Mouse (Mus musculus): ENCODE data around the gene Sv2b. TPM values are rescaled to one million over a fixed set of nuclear protein-coding genes. Genes with fewer than 3 reads are reported as not detected.
"Not testable (repeated sequence)": the region's sequence is repeated elsewhere in the genome, so short reads cannot be mapped to it uniquely, and the experiment has no call there.

The Sv2b gene
- polyA plus RNA-seq (2012; rRNA removed) = 0.08 and 0.28 TPM in 2 replicates

GRCm38 (mm10) chr7:75308457-75309312 lies at the start of gene Sv2b:
Gene Sv2b (minus strand): TSS chr7:75309262.
- peaks cover 5% of the 10 kb centered on the region for H3K4me1 ChIP-seq (ENCODE audit: control insufficient read depth, insufficient read depth, low read length)
- no peak for DNase-seq
- H3K4me3 ChIP-seq (replicated peaks; ENCODE audit: extremely low read depth, low read depth, low read length) = peak within 1 kb of the TSS; percentile 17
- WGBS = 3% methylated on average over 46 of the region's 46 CpGs
- TF ChIP-seq POLR2A (IDR thresholded peaks at IDR 0.05; ENCODE audit: borderline replicate concordance, extremely low read depth, low read depth, low read length) = no peak
- TF ChIP-seq CTCF (IDR thresholded peaks at IDR 0.05; ENCODE audit: insufficient read depth, low read length) = no peak

DNA sequence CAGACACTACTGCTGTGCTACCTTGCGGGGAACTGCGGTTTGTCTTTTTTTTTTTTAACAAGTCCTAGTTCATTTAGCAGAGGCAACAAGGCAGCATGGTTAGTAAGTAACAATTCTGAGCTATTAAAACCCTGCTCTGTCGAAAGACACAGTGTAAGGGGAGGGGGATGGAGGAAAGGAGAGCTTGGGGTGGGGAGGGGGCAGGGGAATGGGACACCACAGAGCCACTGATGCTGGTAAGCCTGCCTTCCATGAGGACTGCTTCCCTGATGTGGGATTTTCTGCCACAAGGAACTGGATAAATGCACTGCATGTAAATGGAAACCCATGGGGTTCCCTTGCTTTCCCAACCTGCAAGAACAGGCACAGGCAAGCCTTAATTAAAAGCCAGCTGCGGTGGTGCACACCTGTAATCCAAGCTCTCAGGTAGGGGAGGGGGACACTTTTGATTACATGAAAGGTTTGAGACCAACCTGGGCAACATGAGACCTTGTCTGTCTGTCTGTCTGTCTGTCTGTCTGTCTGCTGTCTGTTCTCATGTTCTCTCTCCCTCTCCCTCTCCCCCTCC lies 49.3 kb upstream of the Sv2b start:
- Histone ChIP-seq H3K4me1 (ENCODE audit: control insufficient read depth, insufficient read depth, low read length) (no peaks in the 10 kb centered on the region), H3K4me3 (replicated peaks; ENCODE audit: extremely low read depth, low read depth, low read length) (no peak overlapping the region)
- DNase-seq = no peak
- WGBS = 60% methylated on average over 4 of the region's 4 CpGs
- TF ChIP-seq POLR2A (IDR thresholded peaks at IDR 0.05; ENCODE audit: borderline replicate concordance, extremely low read depth, low read depth, low read length) = no peak
- TF ChIP-seq CTCF (IDR thresholded peaks at IDR 0.05; ENCODE audit: insufficient read depth, low read length) = no peak

GRCm38 (mm10) chr7:75355521-75355920 lies 46.5 kb upstream of the Sv2b start:
- Histone ChIP-seq H3K4me3 (replicated peaks; ENCODE audit: extremely low read depth, low read depth, low read length) (no peak overlapping the region), H3K4me1 (ENCODE audit: control insufficient read depth, insufficient read depth, low read length) (no peaks in the 10 kb centered on the region; the same call in 1 of the 2 replicates)
- 54% methylated on average over 2 of the region's 2 CpGs for WGBS
- TF ChIP-seq CTCF (IDR thresholded peaks at IDR 0.05; ENCODE audit: insufficient read depth, low read length) = no peak
- TF ChIP-seq POLR2A (IDR thresholded peaks at IDR 0.05; ENCODE audit: borderline replicate concordance, extremely low read depth, low read depth, low read length) = no peak
- DNase-seq = no peak

- no peak for TF ChIP-seq CTCF (IDR thresholded peaks at IDR 0.05; ENCODE audit: insufficient read depth, low read length)
- TF ChIP-seq POLR2A (IDR thresholded peaks at IDR 0.05; ENCODE audit: borderline replicate concordance, extremely low read depth, low read depth, low read length) = no peak
- Histone ChIP-seq H3K4me3 (replicated peaks; ENCODE audit: extremely low read depth, low read depth, low read length) (no peak overlapping the region), H3K4me1 (ENCODE audit: control insufficient read depth, insufficient read depth, low read length) (no peaks in the 10 kb centered on the region; the same call in 1 of the 2 replicates)
- 50% methylated on average over 1 of the region's 1 CpGs for WGBS
- DNase-seq = no peak
Observed at GRCm38 (mm10) chr7:75352777-75353374, 43.8 kb upstream of the Sv2b start.

- no peak for DNase-seq
- Histone ChIP-seq H3K4me3 (replicated peaks; ENCODE audit: extremely low read depth, low read depth, low read length) (no peak overlapping the region), H3K4me1 (ENCODE audit: control insufficient read depth, insufficient read depth, low read length) (no peaks in the 10 kb centered on the region; the same call in 1 of the 2 replicates)
- 56% methylated on average over 2 of the region's 2 CpGs for WGBS
- TF ChIP-seq CTCF (IDR thresholded peaks at IDR 0.05; ENCODE audit: insufficient read depth, low read length) = no peak
- TF ChIP-seq POLR2A (IDR thresholded peaks at IDR 0.05; ENCODE audit: borderline replicate concordance, extremely low read depth, low read depth, low read length) = no peak
Observed at GRCm38 (mm10) chr7:75350172-75350571, 41.1 kb upstream of the Sv2b start.

DNA sequence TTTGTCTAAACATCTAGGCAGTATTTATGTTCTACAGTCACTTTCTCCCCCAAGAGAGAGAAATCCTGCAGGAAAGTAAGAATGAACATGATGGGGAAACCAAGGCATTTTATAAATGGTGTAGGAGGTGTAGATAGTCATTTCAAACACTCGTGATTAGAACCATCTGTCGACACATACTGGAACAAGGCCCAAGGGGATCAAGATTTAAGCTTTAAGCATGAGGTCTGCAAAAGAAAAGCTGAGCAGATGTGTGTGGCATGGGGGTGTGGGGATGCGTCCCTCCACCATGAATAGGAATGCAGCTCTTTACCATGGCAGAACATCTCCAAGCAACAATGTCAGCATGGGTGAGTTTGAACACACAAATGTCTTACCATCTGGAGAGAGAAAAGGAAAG lies 23.2 kb upstream of the Sv2b start:
- no peaks in the 10 kb centered on the region for H3K4me1 ChIP-seq (ENCODE audit: control insufficient read depth, insufficient read depth, low read length)
- no peak for DNase-seq
- 64% methylated on average over 3 of the region's 3 CpGs for WGBS
- TF ChIP-seq CTCF (IDR thresholded peaks at IDR 0.05; ENCODE audit: insufficient read depth, low read length) (no peak), POLR2A (IDR thresholded peaks at IDR 0.05; ENCODE audit: borderline replicate concordance, extremely low read depth, low read depth, low read length) (no peak)
- H3K4me3 ChIP-seq (replicated peaks; ENCODE audit: extremely low read depth, low read depth, low read length) = no peak overlapping the region

GRCm38 (mm10) chr7:75329740-75330142 lies 20.7 kb upstream of the Sv2b start:
- H3K4me3 ChIP-seq (replicated peaks; ENCODE audit: extremely low read depth, low read depth, low read length) = no peak overlapping the region
- TF ChIP-seq CTCF (IDR thresholded peaks at IDR 0.05; ENCODE audit: insufficient read depth, low read length) (no peak), POLR2A (IDR thresholded peaks at IDR 0.05; ENCODE audit: borderline replicate concordance, extremely low read depth, low read depth, low read length) (no peak)
- no peaks in the 10 kb centered on the region for H3K4me1 ChIP-seq (ENCODE audit: control insufficient read depth, insufficient read depth, low read length)
- WGBS = 63% methylated on average over 3 of the region's 3 CpGs
- DNase-seq = no peak

DNA sequence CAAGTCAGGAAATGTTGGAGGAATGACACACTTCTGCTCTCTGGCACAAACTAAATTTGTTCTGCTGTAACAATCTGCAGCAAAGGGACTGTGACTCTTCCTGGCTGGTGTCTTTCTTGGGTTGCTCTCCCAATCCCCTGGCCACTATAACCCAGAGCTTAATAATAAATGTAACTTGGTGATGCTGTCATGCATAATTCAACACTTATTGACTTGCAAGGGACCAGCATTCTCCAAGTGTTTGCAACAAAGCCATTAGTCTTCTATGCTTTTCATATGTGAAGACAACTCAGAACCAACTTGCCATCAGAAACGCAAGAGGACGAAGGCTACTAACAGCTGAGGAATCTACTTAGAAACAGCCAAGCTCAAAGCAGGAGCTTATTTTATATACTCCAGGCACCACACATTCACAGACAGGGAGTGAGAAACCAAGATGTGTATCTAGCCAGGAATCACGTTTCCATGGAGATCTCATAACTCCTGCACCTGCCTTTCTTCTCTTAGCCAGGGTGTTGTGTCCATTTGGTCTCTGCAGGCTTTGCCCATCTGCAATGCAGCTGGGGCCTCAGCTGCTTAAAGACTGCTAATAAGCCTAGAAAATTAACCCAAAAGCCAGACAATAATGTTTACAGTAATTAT lies 19.8 kb upstream of the Sv2b start:
- no peak for DNase-seq
- Histone ChIP-seq H3K4me3 (replicated peaks; ENCODE audit: extremely low read depth, low read depth, low read length) (no peak overlapping the region), H3K4me1 (ENCODE audit: control insufficient read depth, insufficient read depth, low read length) (no peaks in the 10 kb centered on the region)
- TF ChIP-seq CTCF (IDR thresholded peaks at IDR 0.05; ENCODE audit: insufficient read depth, low read length) (no peak), POLR2A (IDR thresholded peaks at IDR 0.05; ENCODE audit: borderline replicate concordance, extremely low read depth, low read depth, low read length) (no peak)
- 65% methylated on average over 3 of the region's 3 CpGs for whole genome bisulfite sequencing

DNA sequence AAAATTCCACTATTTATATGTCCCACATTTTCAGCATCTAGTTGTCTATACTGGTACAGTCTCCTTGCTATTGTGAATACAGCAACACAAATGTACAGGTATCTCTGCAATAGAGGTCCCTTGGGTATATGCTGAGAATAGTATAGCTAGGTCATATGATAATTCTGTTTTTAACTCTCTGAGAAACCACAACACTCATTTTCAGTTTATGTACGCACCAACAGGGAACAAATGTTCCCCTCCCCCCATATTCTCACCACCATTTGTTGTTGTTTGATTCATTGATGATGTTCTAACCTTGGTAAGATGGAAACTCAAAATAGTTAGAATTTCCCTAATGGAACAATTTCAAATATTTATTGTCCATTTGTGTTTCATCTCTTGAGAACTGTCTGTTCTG lies 16.2 kb upstream of the Sv2b start:
- H3K4me1 ChIP-seq (ENCODE audit: control insufficient read depth, insufficient read depth, low read length) = no peaks in the 10 kb centered on the region
- no peak for DNase-seq
- WGBS = 60% methylated on average over 1 of the region's 1 CpGs
- no peak overlapping the region for H3K4me3 ChIP-seq (replicated peaks; ENCODE audit: extremely low read depth, low read depth, low read length)
- no peak for TF ChIP-seq CTCF (IDR thresholded peaks at IDR 0.05; ENCODE audit: insufficient read depth, low read length)
- TF ChIP-seq POLR2A (IDR thresholded peaks at IDR 0.05; ENCODE audit: borderline replicate concordance, extremely low read depth, low read depth, low read length) = no peak

DNA sequence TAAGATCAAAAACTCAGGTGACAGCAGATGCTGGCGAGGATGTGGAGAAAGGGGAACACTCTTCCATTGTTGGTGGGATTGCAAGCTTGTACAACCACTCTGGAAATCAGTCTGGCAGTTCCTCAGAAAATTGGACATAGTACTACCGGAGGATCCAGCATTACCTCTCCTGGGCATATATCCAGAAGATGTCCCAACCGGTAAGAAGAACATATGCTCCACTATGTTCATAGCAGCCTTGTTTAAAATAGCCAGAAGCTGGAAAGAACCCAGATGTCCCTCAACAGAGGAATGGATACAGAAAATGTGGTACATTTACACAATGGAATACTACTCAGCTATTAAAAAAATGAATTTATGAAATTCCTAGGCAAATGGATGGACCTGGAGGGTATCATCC lies 13.7 kb upstream of the Sv2b start:
- DNase-seq; H3K4me1 ChIP-seq (ENCODE audit: control insufficient read depth, insufficient read depth, low read length); H3K4me3 ChIP-seq (replicated peaks; ENCODE audit: extremely low read depth, low read depth, low read length): not testable (repeated sequence)
- WGBS = 82% methylated on average over 3 of the region's 3 CpGs
